Mouse (Mus musculus) spleen, adult 2 months (tissue): ENCODE measurements at regions not wholly inside any gene's neighbourhood (a gene's known extent, or its start where the extent isn't known, plus 50 kb on each side); places are given as distances from the start of the nearest gene placed in this dataset.

Experiments used
- CTCF ChIP-seq: fragments of 200-500 bp; IDR thresholded peaks from 2 replicates; pipeline ENCODE4 v1.5.1; 2011; ENCODE audit warnings: mild to moderate bottlenecking, inconsistent platforms; ENCODE audit not compliant: insufficient read depth, insufficient read length, insufficient replicate concordance; ENCODE audit errors: extremely low read depth
- POLR2A ChIP-seq: fragments of 200-500 bp; IDR thresholded peaks from 2 replicates; pipeline ENCODE4 v1.6.1; 2011; ENCODE audit warnings: low read depth, low read length, inconsistent platforms

DNA sequence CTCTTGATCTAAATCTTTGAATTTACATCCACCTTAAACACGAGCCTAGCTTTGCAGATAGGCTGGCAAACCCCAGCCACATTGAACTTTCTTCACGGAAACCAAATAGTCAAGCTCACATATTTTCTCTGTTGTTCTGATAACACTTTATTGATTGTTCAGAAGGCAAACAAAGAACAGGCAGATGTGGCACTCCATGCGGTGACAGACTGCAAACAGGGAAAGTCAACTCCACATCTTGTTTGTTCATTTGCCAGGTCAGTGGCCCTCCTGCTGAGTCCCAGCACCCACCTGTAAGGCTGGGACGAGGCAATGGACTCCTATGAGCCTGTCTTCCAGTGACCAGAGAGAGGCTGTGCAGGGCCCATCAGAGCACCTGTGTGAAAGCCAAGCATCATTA lies 255.7 kb downstream of the Sox9 start:
- no peak for TF ChIP-seq POLR2A
- TF ChIP-seq CTCF = no peak
